Mouse (Mus musculus): ENCODE results near the gene BC049715. TPM values are rescaled to one million over a fixed set of nuclear protein-coding genes. Genes with fewer than 3 reads are reported as not detected.

Gene BC049715
- total RNA-seq, 2 experiments from 2014 or later = 0.45 to 1.1 TPM

DNA sequence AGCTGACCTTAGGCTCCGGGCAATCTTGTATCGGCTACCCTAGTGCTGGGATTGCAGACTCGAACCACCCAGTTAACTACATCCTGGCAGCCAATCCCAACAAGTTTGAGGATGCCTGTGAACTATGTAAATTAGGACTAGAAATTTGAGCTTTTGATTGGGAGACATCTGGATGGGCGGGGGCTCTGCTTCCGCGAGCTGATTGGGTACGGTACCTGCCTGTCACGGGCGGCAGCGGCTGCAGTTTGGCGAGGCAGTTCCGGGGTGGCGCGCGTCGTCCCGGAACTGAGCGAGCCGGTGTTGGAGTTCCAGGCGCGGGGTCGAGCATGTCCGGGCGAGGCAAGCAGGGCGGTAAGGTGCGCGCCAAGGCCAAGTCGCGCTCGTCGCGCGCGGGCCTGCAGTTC lies 19.4 kb upstream of the BC049715 start, which contains the start of gene H2afj:
Gene H2afj, plus strand, starts transcription at position 231 of the 404 bp plus-strand sequence.
- peak; percentile 69 for ATAC-seq (ENCODE audit: poor library complexity, severe bottlenecking)

DNA sequence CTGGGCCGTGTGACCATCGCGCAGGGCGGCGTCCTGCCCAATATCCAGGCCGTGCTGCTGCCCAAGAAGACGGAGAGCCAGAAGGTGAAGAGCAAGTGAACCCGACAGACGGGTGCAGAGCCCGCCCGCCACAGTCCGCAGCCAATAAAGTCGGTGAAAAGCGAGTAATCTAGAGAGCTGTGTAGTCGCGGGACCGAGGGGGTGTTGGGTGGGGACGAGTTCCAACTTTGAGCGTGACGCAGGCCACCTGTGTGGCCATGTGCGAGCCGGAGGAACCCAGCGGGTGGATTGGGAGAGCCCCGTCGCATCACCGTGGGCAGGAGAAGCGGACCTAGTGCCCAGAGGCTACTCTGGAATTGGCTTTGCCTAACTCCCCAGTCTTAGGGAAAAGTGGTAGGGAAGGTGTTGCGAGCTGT lies 18.8 kb upstream of the BC049715 start:
- peak; percentile 14; the same call in 1 of the 2 replicates for ATAC-seq (ENCODE audit: poor library complexity, severe bottlenecking)

DNA sequence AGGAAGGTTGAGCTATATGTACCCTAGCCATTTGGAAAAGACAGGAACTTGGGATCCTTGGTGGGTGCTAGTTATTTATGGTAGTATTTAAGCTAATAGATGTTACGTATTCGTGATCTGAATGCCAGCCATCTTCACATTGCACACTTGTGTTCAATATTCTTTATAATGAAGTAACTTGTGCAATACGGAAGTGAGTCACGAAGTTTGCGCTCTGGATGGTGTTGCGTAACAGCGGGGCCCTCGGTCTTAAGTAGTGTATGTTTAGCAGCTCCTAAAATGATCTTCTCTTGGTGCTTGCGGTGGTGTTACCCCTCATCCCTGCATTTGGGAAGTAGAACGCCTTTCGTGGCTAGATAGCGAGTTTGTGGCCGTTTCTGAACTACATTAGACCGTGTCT lies 18.3 kb upstream of the BC049715 start:
- ATAC-seq (ENCODE audit: poor library complexity, severe bottlenecking) = peak; percentile 49

DNA sequence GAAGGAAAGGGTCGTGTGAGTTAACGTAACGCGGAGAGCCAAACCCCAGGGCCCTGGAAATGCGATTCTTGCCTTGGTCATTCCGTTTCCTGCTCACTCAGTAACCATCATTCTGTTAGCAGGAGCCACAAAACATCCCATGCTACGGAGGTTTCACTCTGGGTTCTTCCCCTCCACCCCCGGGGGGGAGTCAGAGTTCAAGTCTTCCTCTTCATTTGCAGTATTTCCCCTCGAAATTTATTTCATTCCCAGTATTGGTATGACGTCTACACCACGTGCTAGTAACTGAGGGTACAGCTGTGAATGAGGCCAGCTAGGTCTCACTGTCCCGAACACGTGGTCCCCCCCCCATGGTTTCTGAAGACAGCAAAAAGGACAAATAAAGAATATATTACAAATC lies 17.8 kb upstream of the BC049715 start:
- ATAC-seq (ENCODE audit: poor library complexity, severe bottlenecking) = no peak

DNA sequence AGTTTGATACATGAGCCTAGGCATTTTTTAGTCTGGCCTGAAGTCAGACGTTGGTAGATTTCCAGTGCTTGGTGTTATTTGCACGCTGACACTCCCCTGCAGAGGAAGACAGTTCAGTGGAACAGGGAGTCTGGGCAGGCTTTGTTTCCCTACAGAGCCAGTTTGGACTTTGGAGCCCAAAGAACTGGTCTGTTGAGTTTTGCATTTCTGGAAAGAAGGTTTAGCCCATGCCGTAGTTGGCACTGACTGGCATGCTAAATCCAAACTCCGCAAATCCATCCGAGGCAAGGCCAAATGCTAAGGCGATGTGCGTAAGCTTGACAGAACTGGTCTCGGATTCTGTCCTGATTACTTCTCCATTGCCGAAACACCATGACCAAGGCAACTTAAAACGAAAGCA lies 16.2 kb upstream of the BC049715 start:
- no peak for ATAC-seq (ENCODE audit: poor library complexity, severe bottlenecking)

DNA sequence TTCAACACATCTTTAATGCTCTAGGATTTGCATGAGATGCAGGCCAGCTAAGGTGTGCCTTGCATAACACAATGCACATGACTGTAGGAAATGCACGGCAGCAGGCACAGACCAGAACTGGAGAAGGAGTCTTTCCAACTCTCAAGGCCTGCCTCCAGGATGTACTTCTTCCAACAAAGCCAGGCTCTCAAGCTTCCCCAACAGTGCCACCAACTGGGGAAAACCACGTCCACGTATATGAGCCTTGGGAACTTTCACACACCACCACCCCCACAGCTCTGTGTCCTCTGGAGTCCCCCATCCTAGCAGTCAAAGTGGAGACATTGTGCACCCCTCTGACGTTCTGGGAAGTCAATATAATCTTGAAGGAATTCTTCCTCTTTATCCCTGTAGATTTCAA lies 14.3 kb upstream of the BC049715 start:
- no peak for ATAC-seq (ENCODE audit: poor library complexity, severe bottlenecking)

DNA sequence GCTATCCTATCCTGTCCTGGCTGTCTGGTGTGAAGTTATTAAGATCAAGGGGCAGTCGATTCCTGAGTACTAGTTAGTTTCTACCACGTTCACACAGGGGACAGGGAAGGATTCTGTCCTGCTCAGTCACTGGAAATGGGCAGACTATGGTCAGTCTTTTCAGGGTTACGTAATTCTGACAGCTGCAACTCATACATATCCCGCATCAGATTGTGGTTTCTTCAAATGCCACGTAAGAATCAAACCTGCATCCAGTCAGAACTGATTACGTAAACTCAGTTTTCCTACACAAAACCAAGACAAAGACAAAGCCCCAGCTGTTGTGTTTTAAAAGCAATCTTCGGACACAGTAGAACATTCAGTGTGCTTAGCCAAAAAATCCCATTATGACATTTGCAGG lies 12.0 kb upstream of the BC049715 start:
- no peak for ATAC-seq (ENCODE audit: poor library complexity, severe bottlenecking)

DNA sequence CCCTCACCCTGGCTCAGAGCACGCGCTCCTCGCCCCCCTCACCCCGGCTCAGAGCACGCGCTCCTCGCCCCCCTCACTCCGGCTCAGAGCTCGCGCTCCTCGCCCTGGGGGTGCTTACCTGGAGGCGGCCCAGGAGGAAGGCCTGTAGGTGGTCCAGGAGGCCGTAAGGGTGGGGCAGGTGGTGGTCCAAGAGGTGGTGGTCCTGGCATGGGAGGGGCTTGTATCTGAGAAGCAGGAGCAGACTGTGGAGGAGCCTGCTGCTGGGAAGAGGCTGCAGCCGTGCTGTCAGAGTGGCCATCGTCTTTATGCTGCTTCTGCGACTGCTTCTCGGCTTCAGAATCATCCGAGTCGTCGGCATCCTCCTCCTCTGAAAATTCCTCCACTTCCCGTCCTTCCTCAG lies 10.6 kb upstream of the BC049715 start:
- no peak for ATAC-seq (ENCODE audit: poor library complexity, severe bottlenecking)

DNA sequence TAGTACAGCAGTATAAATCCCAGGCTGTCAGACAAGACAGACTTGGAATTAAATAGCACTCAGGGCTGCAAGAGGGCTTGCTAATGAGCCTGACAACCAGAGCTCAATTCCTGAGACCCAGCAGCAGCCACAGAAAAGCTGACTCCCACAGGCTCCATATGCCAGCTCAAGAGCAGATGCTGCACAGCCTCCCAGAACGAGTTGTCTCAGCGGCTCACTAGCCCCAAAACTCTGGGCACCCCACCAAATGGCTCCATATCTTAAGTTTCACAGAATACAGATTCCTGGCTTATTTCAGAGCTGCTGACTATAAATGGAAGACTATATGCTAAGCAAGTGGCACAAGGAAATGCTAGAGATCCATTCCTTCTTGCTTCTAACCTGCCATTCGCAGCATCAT lies 9.9 kb upstream of the BC049715 start:
- no peak for ATAC-seq (ENCODE audit: poor library complexity, severe bottlenecking)

DNA sequence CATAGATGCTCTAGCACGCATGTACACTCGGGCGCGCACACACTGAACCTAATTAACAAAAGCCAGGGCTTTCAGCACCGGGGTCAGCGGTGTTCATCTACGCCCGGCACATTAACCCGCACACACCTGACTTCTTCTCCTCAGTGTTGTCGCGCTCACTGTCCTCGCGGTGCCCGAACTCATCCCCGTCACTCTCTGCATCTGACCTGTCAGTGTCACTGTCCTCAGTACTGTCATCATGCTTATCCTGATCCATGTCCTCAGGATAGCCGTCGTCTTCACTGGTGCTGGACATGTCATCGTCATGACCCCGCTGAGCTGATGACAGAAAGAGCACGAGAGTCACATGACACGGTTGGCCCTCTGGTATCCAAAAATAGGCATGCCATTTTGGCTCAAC lies 7.0 kb upstream of the BC049715 start:
- no peak for ATAC-seq (ENCODE audit: poor library complexity, severe bottlenecking)

DNA sequence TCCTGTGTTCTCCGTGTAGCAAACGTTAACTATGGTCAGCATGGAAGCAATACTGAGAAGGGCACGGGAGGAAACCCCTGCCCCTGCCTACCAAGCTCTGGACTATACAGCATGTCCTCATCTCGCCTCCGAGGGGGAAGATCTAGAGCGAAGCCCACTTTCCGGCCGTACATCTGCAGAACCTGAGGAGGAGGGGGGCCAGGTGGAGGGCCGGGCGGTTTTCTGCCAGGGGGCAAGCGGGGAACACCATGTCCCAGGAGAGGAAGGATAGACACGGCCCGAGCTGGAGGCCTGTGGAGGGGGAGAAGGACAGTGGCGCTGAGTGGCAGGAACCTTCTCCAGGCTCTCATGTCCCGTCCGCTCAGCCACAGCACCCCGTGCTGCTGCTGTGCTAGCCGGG lies 6.3 kb upstream of the BC049715 start:
- ATAC-seq (ENCODE audit: poor library complexity, severe bottlenecking) = no peak

DNA sequence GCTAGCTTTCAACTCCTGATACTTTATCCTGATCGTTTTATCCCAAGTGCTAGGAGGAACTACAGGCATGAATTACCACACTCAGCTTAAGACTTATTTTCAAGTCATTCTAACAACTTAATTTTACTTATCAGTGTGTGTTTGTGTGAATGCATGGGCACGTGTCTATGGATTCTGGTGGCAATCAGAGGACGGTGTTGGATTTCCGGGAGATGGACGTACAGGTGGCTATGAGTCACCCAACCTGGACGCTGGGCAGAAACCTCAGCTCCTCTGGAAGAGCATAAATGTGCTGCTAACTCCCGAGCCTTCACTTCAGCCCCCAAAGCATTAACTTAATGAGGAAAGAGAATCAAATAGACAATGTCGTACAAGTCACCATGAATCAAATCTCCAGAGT lies 2.4 kb upstream of the BC049715 start:
- no peak for ATAC-seq (ENCODE audit: poor library complexity, severe bottlenecking)

DNA sequence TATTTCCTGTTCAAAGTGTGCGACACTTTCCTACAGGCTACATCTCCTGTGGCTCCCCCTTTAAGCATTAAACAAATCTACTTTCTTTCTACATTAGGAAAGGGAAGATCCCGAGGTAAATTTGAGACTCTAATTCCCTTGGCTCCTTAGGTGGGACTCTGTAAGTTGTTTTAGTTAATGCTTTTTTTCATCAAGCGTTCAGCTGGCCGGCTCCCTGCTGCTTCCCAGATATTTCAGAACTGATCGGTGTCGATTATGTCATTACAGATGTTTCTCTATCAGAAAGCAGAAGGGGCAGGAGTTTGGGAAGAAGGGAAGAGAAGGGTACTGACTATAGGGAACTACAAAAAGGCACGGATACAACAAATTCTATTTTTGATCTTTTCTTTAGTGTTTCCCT lies 310 bp upstream of the BC049715 start:
- ATAC-seq (ENCODE audit: poor library complexity, severe bottlenecking) = no peak

DNA sequence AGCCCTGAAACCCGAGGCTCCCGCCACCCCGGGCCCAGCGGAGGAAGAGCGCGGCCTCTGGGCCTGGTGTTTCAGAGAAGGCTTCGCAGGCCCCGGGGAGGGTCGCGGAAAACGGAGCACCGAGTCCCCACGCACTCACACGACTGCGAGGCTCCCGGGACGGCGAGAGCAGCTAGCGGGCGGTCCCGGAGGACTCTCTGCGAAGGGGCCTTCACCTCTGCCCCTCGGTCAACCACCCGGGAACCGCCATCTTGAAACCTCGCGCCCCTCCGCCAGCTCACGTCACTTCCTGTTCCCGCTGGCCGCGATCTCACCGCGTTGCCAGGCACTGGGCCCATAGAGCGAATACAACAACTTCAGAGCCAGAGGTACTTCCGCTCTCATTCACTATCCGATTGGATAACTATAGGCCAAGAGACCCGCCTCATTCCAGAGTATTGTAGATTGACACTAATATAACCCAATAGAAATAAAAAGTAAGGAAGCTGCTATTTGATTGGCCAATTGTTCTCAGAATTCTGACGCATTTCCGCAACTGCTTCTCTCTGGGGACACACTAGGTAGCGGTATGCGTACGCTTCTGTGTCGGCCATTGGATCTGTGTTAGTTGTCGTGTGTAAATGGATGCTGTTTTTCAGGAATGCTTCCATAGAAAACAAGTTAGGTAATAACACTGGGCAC lies 595 bp downstream of the BC049715 start, which contains the start of gene Wbp11:
Gene Wbp11, minus strand, starts transcription at position 353 of the 681 bp plus-strand sequence.
- ATAC-seq (ENCODE audit: poor library complexity, severe bottlenecking) = peak; percentile 94

DNA sequence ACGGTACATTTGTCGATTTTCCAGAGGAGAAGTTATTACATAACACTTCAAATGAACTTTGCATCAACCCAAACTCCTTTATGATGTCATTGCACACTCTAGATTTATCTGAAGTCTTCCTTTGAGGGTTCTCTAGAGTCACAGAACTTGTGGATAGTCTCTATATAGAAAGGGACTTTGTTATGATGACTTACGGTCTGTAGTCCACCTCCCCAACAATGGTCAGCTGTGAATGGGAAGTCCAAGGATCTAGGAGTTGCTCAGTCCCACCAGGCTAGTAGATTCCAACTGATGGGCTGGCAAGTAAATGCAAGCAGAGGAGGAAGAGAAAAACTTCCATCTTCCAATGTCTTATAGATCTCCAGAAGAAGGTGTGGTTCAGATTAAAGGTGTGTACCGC lies 1.3 kb downstream of the BC049715 start:
- no peak for ATAC-seq (ENCODE audit: poor library complexity, severe bottlenecking)

DNA sequence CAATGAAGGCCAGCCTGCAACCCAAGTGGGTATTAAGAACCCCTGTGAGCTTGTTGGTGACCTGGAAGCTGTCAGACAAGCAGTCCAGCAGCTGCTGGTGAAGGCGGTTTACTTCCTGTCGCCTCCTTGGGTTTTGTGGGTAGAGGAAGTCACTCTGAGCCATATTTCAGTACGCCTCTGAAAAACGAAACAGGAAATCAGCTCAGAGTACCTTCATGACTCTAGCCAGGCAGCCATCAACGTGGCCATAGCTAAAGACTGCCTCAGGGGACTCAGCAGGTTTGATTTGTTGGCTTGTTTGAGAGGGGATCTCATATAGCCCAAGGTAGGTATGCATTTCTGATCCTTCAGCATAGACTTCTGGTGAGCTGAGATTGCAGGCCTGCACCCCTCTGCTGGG lies 4.3 kb downstream of the BC049715 start:
- ATAC-seq (ENCODE audit: poor library complexity, severe bottlenecking) = peak; percentile 41

DNA sequence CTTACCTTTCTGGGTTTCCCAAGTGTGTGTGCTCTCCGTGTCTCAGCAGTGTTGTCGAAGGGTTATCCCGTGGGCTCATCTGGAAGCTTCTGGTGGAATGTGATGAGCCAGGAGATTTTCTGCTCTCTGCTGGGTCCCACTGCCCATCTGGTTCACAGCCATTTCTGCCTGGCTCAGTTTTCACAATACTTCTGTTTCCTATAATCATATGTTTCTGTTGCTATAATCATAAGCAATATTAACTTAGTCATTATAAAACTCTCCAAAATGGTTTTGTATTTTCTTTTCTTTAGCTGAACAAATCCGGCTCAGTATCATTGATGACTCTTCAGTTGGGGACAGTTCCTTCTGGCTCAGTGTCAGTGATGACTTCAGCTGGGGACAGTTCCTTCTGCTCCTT lies 7.9 kb downstream of the BC049715 start, which contains the start of gene Smco3:
Gene Smco3, minus strand, starts transcription at position 101 of the 400 bp plus-strand sequence.
- no peak for ATAC-seq (ENCODE audit: poor library complexity, severe bottlenecking)

DNA sequence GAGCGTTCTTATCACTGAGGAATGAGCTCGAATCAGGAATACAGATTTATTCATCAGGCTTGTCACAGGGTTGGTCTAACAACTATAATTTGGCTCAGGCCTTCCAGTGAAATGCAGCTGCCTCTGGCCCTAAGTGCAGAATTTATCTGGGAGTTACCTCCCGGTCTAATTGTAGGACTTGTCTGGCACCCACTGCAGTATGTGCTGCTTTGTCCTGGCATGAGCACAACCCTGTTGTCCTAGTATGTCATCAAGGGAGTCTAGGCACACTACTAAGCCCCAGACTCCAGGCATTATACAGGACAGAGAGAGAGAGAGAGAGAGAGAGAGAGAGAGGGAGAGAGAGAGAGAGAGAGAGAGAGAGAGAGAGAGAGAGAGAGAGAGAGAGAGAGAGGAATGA lies 9.9 kb downstream of the BC049715 start:
- no peak for ATAC-seq (ENCODE audit: poor library complexity, severe bottlenecking)

DNA sequence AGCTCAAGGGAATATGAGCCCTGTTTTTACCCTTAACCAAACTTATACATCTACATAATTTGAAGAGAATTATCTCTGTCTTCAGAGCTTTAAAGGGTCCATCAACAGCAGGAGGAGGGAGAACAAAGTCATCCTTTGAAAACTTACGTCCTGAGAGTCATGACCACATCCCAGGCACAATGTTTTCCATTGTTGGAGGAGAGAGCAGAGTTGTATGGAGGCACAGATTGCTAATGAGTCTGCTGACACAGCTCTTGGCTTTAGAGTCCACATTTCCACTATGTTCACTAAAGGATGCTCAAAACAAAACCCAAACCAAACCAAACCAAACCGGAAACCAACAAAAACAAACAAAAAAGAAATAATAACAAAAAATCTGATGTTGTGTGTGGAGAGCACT lies 17.5 kb downstream of the BC049715 start:
- no peak for ATAC-seq (ENCODE audit: poor library complexity, severe bottlenecking)

DNA sequence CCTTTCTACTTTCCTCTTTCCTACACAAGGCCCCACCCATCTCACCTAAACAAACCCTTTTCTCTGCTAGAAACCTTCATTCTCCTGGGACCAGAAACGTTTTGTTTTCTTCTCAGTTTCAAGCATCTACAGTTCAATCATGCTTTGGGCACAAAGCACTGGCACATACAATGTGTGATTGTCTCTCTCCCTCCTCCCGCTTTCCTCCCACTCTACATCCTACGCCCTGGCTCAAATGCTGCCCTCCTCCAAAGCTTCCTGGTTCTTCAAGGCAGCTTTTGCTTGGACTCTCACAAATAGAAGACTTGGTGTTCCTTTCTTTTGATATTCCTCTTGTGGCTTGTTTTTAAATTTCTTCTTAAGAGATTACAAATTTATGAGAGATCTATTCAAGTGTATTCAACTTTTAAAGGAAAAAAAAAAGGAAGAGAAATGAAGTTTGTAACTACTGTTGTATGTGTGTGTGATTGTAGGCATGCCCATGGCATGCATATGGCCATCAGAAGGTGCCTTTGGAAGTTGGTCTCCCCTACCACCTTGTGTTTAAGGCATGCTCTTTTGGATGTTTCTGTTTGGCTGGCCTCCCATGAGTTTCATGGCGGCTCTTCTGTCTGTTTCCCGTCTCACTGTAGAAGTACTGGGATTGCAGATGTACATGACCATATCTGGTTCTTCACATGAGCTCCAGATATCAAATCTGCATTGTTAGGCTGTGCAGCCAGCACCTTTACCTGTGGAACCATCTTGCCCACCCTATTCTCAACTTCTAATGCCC lies 18.5 kb downstream of the BC049715 start:
- ATAC-seq (ENCODE audit: poor library complexity, severe bottlenecking) = no peak

DNA sequence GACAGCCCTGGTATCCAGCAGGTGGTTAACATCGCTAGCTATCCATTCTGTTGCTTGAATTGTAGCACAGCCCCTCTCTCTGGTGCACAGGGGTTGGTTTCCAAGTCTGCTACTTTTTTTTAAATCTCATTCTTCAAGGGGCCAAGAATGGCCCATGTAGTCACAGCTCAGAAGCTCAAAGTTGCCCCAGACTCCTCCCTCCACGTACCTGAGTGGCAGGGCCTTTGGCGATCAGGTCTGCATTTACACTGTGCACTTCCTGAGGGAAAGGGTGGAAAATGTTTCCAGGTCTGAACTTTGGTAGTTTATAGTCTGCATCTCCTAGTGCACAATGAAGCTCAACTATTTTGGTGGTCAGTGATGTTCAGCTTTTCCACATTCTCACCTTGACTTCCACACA lies 19.8 kb downstream of the BC049715 start:
- no peak for ATAC-seq (ENCODE audit: poor library complexity, severe bottlenecking)

DNA sequence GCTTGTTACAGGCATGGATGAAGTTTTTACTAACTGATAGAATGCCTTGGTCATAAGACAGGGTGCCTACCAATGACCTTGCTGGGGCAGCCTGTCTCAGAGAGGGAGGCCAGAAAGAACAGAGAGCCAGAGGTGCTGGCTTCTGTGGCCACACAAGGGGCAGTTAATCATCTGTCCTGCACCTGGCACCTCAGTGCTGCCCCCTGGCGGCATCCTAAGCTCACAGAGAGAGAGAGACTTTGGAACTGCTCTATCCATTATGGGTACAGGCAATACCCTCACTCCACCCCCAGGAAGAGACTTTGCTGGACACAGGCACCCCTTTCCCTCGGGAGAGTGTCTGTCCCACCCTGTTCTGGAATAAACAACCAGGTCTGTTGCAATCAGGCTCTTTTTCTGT lies 20.4 kb downstream of the BC049715 start:
- peak; percentile 77 for ATAC-seq (ENCODE audit: poor library complexity, severe bottlenecking)
